Mouse (Mus musculus) embryonic fibroblast, embryonic 13.5 days (primary cell): ENCODE measurements around the gene Rpp40. TPM values are rescaled to one million over a fixed set of nuclear protein-coding genes. Genes with fewer than 3 reads are reported as not detected.

Source experiments
- H3K27ac ChIP-seq: 2 replicates; pipeline ENCODE4 v1.5.1; 2012; ENCODE audit warnings: low read length, control low read depth, inconsistent platforms; ENCODE audit not compliant: insufficient read depth
- H3K4me1 ChIP-seq: 2 replicates; pipeline ENCODE4 v1.6.1; 2011; ENCODE audit warnings: low read length; ENCODE audit not compliant: control insufficient read depth, insufficient read depth
- H3K4me3 ChIP-seq: 2 replicates; pipeline ENCODE4 v1.5.1; 2011; ENCODE audit warnings: mild to moderate bottlenecking, control low read depth, low read length; ENCODE audit not compliant: insufficient read depth
- CTCF ChIP-seq: IDR thresholded peaks from 2 replicates; pipeline ENCODE4 v1.5.1; 2011; ENCODE audit warnings: mild to moderate bottlenecking, control low read depth, low read length, moderate library complexity, borderline replicate concordance; ENCODE audit not compliant: insufficient read depth
- POLR2A ChIP-seq: IDR thresholded peaks from 2 replicates; pipeline ENCODE4 v1.6.1; 2011; ENCODE audit warnings: low read depth, mild to moderate bottlenecking, control low read depth, low read length, moderate library complexity
- polyA plus RNA-seq: library from polyadenylated mRNA; stranded (reverse); fragments of >200 nt; gene quantifications from 2 replicates; pipeline ENCODE4 v1.2.4, GENCODE M21; 2011; ENCODE audit warnings: low read depth; ENCODE audit not compliant: missing spikeins, insufficient read length

Gene Rpp40
- 8.0 and 8.9 TPM in 2 replicates for polyA plus RNA-seq

- H3K4me3 ChIP-seq: peak within 1 kb of the TSS; percentile 87
- no peak within 1 kb of the TSS for H3K27ac ChIP-seq
- no peak for TF ChIP-seq CTCF
- peak; percentile 62 for TF ChIP-seq POLR2A
- H3K4me1 ChIP-seq: no peaks in the 10 kb centered on the region
Observed at GRCm38 (mm10) chr13:35905879-35906481, at the start of gene Rpp40. TSS of gene Rpp40 (minus strand) at chr13:35906359.

GRCm38 (mm10) chr13:35949814-35950455 is 43.8 kb upstream of the Rpp40 start:
- Histone ChIP-seq H3K4me3 (no peak overlapping the region), H3K4me1 (no peaks in the 10 kb centered on the region), H3K27ac (no peak overlapping the region)
- TF ChIP-seq CTCF (no peak), POLR2A (no peak)

- no peak overlapping the region for H3K4me3 ChIP-seq
- no peaks in the 10 kb centered on the region for H3K4me1 ChIP-seq
- TF ChIP-seq CTCF (peak; percentile 70; the same call in 1 of the 2 replicates), POLR2A (no peak)
- H3K27ac ChIP-seq: no peak overlapping the region
Observed at GRCm38 (mm10) chr13:35947354-35948000, 41.3 kb upstream of the Rpp40 start.

- no peak for TF ChIP-seq CTCF
- no peak for TF ChIP-seq POLR2A
- Histone ChIP-seq H3K4me1 (no peaks in the 10 kb centered on the region), H3K27ac (no peak overlapping the region), H3K4me3 (no peak overlapping the region)
Observed at GRCm38 (mm10) chr13:35946659-35947353, 40.6 kb upstream of the Rpp40 start.

- Histone ChIP-seq H3K4me1 (no peaks in the 10 kb centered on the region), H3K27ac (no peak overlapping the region), H3K4me3 (no peak overlapping the region)
- TF ChIP-seq CTCF: no peak
- TF ChIP-seq POLR2A: no peak
Observed at GRCm38 (mm10) chr13:35940934-35941333, 34.8 kb upstream of the Rpp40 start.

GRCm38 (mm10) chr13:35939871-35940665 is 33.9 kb upstream of the Rpp40 start:
- no peak for TF ChIP-seq CTCF
- Histone ChIP-seq H3K4me3 (no peak overlapping the region), H3K27ac (no peak overlapping the region), H3K4me1 (no peaks in the 10 kb centered on the region)

GRCm38 (mm10) chr13:35937991-35938390 is 31.8 kb upstream of the Rpp40 start:
- no peak overlapping the region for H3K27ac ChIP-seq
- TF ChIP-seq CTCF (no peak), POLR2A (no peak)
- no peaks in the 10 kb centered on the region for H3K4me1 ChIP-seq
- H3K4me3 ChIP-seq: no peak overlapping the region

- TF ChIP-seq POLR2A (no peak), CTCF (no peak)
- Histone ChIP-seq H3K4me1 (no peaks in the 10 kb centered on the region), H3K4me3 (no peak overlapping the region), H3K27ac (no peak overlapping the region)
Observed at GRCm38 (mm10) chr13:35911476-35911875, 5.3 kb upstream of the Rpp40 start.

- no peak for TF ChIP-seq POLR2A
- TF ChIP-seq CTCF: no peak
- H3K27ac ChIP-seq: no peak overlapping the region
Observed at GRCm38 (mm10) chr13:35905378-35905777, 781 bp downstream of the Rpp40 start.

More at GRCm38 (mm10) chr13:35905378-35905777, 781 bp downstream of the Rpp40 start:
- Histone ChIP-seq H3K4me3 (peak overlapping the region; percentile 87), H3K4me1 (no peaks in the 10 kb centered on the region)
